Mouse (Mus musculus) small intestine, adult 2 months (tissue): ENCODE data around the gene Kank3. TPM values are rescaled to one million over a fixed set of nuclear protein-coding genes. Genes with fewer than 3 reads are reported as not detected.

Experiments
- H3K27ac ChIP-seq: fragments of 200-500 bp; 2 replicates; pipeline ENCODE4 v1.5.1; 2012; ENCODE audit warnings: low read depth, low read length, control low read depth, inconsistent platforms; ENCODE audit not compliant: insufficient read depth
- H3K27me3 ChIP-seq: fragments of 200-500 bp; 2 replicates; pipeline ENCODE4 v1.6.1; 2012; ENCODE audit warnings: mild to moderate bottlenecking, moderate library complexity, low read length, inconsistent platforms; ENCODE audit not compliant: control insufficient read depth, insufficient read depth
- H3K36me3 ChIP-seq: fragments of 200-500 bp; 2 replicates; pipeline ENCODE4 v1.6.1; 2012; ENCODE audit warnings: mild to moderate bottlenecking, low read length, control low read depth, inconsistent platforms; ENCODE audit not compliant: control insufficient read depth, insufficient read depth
- H3K4me1 ChIP-seq: fragments of 200-500 bp; 2 replicates; pipeline ENCODE4 v1.6.1; 2012; ENCODE audit warnings: low read length, inconsistent platforms, mixed read lengths; ENCODE audit not compliant: control insufficient read depth, insufficient read depth, insufficient read length
- H3K4me3 ChIP-seq: fragments of 200-500 bp; 2 replicates; pipeline ENCODE4 v1.5.1; 2012; ENCODE audit warnings: low read depth, mild to moderate bottlenecking, control low read depth, inconsistent platforms, low read length, moderate library complexity
- CTCF ChIP-seq: fragments of 200-500 bp; IDR thresholded peaks from 2 replicates; pipeline ENCODE4 v1.5.1; 2012; ENCODE audit warnings: low read depth, mild to moderate bottlenecking, control low read depth, inconsistent platforms, low read length, moderate library complexity, mixed read lengths; ENCODE audit not compliant: insufficient replicate concordance, insufficient read length; ENCODE audit errors: extremely low read depth
- POLR2A ChIP-seq: fragments of 200-500 bp; IDR thresholded peaks from 2 replicates; pipeline ENCODE4 v1.6.1; 2012; ENCODE audit warnings: low read depth, mild to moderate bottlenecking, control low read depth, inconsistent platforms, low read length, moderate library complexity
- WGBS: fragments of 180-500 bp; shearing (Covaris S2); methylation state at CpG from one replicate; pipeline ENCODE4 v1.1.7; 2018; 5-methylcytosine and 5-hydroxymethylcytosine counted together
- polyA plus RNA-seq: library from polyadenylated mRNA; depleted of rRNA; stranded (reverse); fragments of >200 nt; gene quantifications from 2 replicates; pipeline ENCODE4 v1.2.3, GENCODE M21; 2012

The Kank3 gene
- polyA plus RNA-seq, 1 experiment, result 20.6 TPM

DNA sequence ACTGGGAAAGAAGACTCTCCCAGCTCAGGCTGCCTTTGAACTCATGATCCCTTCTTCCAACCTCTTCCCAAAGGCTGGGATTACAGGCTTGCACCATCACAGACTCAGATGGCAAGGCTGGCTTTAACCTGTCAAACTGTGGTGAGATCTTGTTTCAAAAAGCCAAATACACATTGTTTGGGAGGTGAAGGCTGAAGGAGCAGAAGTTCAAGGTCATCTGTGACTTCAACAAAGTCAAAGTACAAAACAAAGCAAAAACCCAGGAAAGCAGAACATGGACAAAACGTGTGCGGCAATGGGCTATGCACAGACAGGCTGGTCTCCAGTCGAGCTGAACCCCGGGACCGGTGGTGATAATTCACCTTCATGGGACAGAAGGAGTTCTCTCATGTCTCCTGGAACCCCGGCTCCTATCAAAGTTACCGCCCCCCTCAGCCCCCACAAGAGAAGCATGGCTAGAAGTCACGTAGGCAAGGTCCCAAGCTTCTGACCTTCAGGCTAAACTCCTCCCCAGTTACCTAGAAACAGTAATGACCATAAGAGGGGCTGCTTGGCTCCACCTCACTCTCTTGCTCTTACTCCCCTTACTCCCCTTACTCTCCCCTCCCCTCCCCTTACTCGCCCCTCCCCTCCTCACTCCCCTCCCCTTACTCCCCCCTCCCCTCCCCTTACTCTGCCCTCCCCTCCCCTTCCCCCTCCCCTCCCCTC, 3.0 kb upstream of the Kank3 start:
- no peaks in the 10 kb centered on the region for H3K27me3 ChIP-seq
- no peaks in the 10 kb centered on the region for H3K36me3 ChIP-seq
- 65% methylated on average over 8 of the region's 9 CpGs for WGBS
- H3K4me1 ChIP-seq, result no peaks in the 10 kb centered on the region
- H3K4me3 ChIP-seq, result no peak overlapping the region
- H3K27ac ChIP-seq, result no peak overlapping the region
- no peak for TF ChIP-seq CTCF
- no peak for TF ChIP-seq POLR2A

DNA sequence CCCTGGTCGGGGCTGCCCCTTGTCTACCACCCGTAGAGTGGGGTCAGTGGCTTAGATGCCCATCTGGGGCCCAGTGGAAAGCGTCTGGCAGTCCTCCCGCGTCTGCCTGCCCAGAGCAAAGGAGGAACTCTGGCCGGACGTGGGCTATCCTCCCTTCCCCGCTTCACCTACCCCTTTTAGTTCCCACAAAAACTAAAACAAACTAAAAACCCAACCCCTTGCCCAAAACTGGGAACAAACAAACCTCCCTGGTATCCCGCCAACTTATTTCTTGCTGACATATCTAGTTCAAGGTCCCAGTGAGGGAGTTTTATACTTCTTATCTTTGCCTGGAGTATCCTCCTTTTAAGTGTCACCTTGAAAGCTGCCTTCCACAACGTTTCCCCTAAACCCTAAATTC, 2.1 kb upstream of the Kank3 start:
- H3K4me3 ChIP-seq, result no peak overlapping the region
- 33% methylated on average over 10 of the region's 10 CpGs for WGBS
- no peaks in the 10 kb centered on the region for H3K27me3 ChIP-seq
- TF ChIP-seq POLR2A (no peak), CTCF (no peak)
- H3K36me3 ChIP-seq, result no peaks in the 10 kb centered on the region
- H3K27ac ChIP-seq, result no peak overlapping the region
- no peaks in the 10 kb centered on the region for H3K4me1 ChIP-seq

DNA sequence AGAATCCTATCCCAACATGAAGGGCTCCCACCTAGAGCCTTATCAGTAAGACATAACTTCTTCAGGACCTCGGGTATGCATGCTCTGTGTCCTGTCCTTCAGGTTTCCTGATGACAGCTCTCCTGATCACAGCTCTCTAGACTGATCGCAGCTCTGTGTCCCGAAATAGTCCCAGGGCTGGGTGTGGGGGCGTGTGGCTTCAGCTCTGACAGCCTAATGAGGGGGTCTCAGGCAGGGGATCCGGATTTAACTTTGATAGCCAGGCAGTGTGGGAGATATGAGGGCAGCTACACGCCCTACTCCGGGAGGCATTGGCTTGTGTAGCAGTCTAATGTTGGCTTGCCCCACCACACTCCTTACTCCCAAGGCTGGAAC, 810 bp downstream of the Kank3 start:
- H3K36me3 ChIP-seq, result no peaks in the 10 kb centered on the region
- H3K4me3 ChIP-seq, result peak overlapping the region; percentile 23
- no peak for TF ChIP-seq CTCF
- TF ChIP-seq POLR2A, result no peak
- H3K27me3 ChIP-seq, result no peaks in the 10 kb centered on the region
- H3K4me1 ChIP-seq, result no peaks in the 10 kb centered on the region
- peak overlapping the region; percentile 19 for H3K27ac ChIP-seq
- 16% methylated on average over 7 of the region's 7 CpGs for WGBS

DNA sequence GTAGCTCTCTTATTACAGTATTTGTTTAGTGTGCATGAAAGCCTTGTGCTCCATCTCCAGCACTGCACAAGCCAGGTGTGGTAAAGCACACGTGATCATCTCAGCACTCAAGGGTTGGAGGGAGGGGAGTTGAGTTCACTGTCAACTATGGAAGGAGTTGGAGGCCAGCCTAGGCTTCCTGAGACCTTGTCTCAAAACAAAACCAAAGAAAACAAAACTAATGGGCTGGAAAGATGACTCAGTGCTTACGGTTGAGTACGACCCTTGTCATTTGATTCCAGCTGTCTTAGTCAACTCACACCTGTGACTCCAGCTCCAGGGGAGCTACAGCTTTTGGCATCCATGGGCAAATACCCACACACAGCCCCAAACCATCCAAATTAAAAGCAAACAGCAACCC, 2.2 kb downstream of the Kank3 start:
- Histone ChIP-seq H3K27me3 (no peaks in the 10 kb centered on the region), H3K36me3 (no peaks in the 10 kb centered on the region), H3K4me3 (no peak overlapping the region), H3K4me1 (peaks cover 2% of the 10 kb centered on the region; the same call in 1 of the 2 replicates), H3K27ac (0 out of 2 replicates have a peak overlapping the region, but pooled peaks have one; percentile 8)
- no peak for TF ChIP-seq POLR2A
- TF ChIP-seq CTCF, result no peak
- 15% methylated on average over 3 of the region's 3 CpGs for WGBS

DNA sequence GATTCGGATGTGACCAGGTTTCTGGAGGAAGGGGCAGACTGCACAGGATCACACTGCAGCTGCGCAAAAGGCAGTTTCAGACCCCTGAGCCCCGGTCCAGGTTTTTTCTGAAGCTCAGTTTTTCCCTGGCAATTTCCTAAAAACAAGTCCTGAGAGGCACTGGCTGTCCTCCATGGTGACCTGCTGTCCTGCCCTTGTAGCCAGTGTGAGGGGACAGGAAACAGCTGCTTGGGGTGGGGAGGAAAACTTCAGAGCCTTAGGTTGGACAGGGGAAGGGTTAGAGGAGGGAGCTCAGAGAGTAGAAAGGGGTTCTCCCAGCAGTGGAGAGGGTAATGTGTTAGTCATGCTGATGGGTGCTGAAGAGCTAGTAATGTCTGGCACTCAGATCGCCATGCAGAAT, 2.7 kb downstream of the Kank3 start:
- no peaks in the 10 kb centered on the region for H3K27me3 ChIP-seq
- H3K4me1 ChIP-seq, result peaks cover 5% of the 10 kb centered on the region
- no peak overlapping the region for H3K4me3 ChIP-seq
- H3K27ac ChIP-seq, result 0 out of 2 replicates have a peak overlapping the region, but pooled peaks have one; percentile 8
- H3K36me3 ChIP-seq, result no peaks in the 10 kb centered on the region
- TF ChIP-seq POLR2A, result no peak
- no peak for TF ChIP-seq CTCF
- WGBS, result 61% methylated on average over 4 of the region's 4 CpGs

DNA sequence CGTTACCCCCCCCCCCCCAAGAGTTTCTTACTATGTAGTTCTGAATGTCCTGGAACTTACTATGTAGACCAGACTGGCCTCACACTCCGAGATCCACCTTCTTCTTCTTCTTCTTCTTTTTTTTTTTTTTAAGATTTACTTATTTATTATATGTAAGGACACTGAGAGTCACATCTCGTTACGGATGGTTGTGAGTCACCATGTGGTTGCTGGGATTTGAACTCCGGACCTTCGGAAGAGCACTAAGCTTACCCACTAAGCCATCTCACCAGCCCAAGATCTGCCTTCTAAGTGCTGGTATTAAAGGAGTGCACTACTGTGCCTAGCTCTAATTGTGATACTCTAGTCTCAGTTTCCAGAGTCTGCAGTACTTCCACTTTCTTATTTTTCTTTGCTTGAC, 5.1 kb downstream of the Kank3 start:
- Histone ChIP-seq H3K4me1 (peaks cover 10% of the 10 kb centered on the region), H3K36me3 (peaks cover 2% of the 10 kb centered on the region; the same call in 1 of the 2 replicates), H3K27ac (no peak overlapping the region), H3K27me3 (no peaks in the 10 kb centered on the region), H3K4me3 (no peak overlapping the region)
- TF ChIP-seq POLR2A (no peak), CTCF (no peak)
- 81% methylated on average over 6 of the region's 6 CpGs for WGBS

DNA sequence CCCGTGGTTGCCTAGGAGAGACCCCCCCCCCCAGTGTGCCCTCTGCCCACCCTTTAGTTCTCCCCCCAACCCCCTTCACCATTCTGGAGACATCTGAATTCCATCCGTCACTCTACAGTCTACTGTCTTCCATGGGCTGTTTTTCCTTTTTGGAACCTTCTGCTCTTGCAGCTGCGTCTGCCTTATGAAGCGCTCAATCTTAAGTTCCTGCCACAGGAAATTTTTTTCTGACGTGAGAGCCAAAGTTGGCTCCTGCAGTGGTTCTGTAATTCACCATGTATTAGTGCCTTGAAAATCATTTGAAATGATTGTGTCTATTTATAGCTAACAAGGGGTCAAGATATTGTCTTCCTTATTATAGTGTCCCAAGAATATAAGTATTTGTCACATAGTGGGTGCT, 6.3 kb downstream of the Kank3 start:
- 67% methylated on average over 5 of the region's 5 CpGs for WGBS
- Histone ChIP-seq H3K4me3 (peak overlapping the region; percentile 64), H3K4me1 (peaks cover 10% of the 10 kb centered on the region)

More for the DNA sequence above, 6.3 kb downstream of the Kank3 start:
- Histone ChIP-seq H3K36me3 (peaks cover 8% of the 10 kb centered on the region), H3K27me3 (no peaks in the 10 kb centered on the region), H3K27ac (peak overlapping the region; percentile 56; the same call in 1 of the 2 replicates)
- TF ChIP-seq POLR2A (no peak), CTCF (no peak)
